Mouse (Mus musculus) ovary, postnatal 14 days (tissue): ENCODE results near the gene Neurl2.
"Not testable (repeated sequence)": the region's sequence is repeated elsewhere in the genome, so short reads cannot be mapped to it uniquely, and the experiment has no call there.

Experiments used
- DNase-seq: peaks from one replicate; pipeline ENCODE4 v3.0.0; 2022; ENCODE audit warnings: low spot score

Gene Neurl2

DNA sequence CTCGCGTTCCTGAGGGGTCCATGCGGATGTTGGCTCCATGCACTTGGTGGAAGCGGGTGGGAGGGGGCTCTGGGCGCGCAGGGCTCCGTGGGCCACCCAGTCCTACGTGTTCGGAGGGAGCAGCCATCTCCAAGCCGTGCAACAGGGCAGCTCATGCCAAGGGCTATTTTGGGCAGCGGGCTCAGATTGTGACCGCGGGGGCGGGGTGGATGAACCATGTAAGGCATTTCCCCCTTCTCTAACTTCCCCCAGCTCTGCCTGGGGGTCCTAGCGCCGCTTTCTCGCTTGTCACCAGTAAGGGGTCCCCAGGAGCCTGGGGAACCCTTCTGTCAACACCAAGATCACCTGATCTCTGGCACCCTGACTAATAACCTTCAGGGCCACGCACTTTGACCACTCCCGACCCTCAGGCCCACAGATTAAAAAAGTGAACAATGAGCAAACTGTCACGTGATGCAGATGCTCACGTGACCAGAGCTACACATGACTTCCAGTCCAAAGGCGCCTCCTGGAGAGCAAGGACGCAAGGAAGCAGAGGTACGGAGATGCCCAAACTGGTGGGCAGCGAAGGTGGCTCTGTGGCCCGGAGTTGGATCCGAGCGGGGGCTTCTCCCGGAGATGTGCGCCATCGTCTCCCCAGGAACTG, at the start of gene Neurl2:
Gene Neurl2 (minus strand): TSS at position 143 of the 646 bp plus-strand sequence.
- peak; percentile 87 for DNase-seq

DNA sequence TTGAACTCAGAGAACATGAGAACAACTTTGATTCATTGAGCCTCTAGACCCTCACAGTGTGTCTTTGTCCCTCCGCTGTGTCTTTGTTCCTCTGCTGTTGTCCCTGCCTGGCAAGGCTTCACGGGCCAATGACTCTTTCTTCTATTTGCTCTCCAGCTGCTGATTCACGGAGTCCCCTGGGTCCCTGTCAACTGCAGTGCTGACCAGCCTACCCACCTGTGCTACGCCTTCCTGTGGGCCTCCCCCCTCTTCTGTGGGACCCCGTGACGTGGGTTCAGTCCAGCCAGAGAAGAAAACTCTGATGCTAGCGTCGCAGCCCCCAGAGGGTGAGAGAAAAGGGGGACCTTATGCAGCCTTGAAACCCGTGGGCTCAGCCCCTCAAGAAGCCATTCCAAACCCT, 49.4 kb upstream of the Neurl2 start:
- no peak for DNase-seq

DNA sequence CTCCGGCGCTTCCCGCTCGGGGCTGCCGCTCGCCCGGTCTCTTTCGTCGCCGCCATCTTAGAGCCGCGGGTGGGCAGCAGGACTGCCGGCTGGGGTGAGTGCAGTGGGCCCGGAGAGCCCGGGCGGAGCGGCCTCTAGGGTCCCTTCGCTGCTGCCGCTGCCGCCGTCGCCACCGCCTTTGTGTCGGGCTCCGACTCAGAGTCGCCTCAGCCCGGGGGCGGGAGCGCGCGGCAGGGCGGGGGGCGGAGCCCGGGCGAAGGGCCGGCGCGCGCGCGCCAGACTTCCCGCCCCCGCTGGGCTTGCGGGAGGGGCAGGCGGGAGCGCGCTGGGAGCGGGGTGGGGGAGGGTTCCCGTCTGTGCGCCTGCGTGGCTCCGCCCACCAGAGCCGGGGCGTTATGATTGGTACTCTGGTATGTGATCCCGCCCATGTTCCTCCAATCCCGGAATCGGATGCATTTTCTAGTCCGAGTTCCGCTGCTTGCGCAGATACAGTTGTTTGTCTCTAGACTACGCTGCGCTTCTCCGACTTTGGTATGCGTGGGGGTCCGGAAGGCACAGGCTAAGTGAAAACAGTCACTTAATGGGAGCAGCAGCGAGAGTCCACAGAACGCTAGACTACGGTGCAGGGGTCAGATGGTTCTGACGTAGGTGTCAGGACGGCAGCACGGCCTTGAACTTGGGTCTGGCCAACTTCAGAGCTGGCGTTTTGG, 46.5 kb upstream of the Neurl2 start:
- DNase-seq: peak; percentile 91

DNA sequence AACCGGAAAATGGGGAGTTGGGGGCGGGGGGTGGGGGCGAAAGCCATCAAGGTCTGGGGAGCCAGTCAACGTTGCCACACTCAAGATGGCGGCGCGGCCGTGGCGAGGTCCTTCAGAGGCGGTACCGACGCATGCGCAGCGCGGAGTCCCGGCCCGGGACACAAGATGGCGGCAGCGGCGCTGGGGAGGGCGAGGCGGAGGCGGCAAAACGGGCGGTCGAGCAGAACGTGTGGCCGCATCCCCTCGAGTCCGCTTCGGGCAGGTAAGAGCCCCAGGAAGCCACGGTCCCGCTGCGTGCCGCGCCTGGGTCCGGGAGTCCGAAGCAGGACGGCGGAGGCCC, 45.9 kb upstream of the Neurl2 start, which contains the start of gene Pcif1:
Gene Pcif1 (plus strand): TSS at position 77 of the 340 bp plus-strand sequence.
- DNase-seq: peak; percentile 96

DNA sequence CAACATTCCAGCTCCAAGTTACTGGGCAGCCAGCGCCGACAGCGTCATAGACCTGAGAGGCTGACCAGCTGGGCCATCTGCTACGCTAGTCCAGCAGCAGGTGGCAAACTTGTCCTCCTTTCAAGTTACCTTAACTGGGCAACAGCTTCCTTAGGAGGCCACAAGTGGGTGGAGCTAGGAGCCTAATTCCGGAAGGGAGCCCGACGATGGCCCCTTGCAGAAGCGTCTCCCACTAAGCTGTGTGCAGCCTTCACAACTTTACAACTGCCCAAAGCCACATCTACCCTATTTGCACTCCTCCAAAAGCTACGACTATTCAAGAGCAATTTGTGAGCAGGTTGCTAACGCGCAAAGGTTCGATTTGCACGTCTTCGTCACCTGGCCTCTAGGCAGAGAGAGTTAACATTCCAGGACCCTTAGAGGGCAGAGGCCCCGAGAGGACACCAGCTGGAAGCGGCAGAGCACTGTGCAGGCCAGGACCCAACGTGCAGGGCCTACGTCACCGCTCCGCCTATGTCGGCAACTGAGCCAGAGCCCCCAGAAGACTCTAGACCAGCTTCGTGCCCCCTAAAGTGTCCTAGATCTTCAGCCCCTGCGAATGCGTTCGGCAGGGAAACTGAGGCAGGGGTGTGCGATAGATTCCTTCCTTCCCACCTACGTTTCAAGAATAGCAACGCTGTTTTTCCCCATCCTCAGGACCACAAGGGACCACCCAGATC, 45.4 kb upstream of the Neurl2 start:
- peak; percentile 53 for DNase-seq

DNA sequence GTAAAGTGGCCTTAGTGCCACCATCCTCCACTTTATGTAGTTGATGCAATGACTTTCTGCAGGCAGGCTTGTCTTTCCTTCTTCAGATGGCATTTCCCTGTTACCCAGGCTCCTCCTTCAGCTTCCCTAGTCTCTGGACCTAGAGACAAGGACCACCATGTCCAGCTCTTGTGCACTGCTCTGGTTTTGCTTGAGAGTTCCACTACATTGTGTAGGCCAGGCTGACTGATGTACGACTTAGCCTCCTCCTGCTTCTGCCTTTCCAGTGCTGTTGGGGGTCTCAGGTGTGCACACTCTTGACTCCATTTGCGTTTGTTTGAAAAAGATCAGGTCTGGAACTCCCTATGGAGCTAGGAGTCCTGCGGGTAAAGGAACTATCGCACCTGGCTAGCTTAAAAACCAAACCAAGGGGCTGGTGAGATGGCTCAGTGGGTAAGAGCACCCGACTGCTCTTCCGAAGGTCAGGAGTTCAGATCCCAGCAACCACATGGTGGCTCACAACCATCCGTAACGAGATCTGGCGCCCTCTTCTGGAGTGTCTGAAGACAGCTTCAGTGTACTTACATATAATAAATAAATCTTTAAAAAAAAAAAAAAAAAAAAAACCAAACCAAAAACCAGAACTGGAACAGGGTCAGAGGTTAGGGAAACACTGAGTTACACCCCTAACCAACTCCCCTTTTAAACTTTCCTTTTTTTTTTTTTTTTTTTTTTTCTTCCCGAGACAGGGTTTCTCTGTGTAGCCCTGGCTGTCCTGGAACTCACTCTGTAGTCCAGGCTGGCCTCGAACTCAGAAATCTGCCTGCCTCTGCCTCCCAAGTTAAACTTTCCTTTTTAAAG, 44.3 kb upstream of the Neurl2 start:
- DNase-seq: not testable (repeated sequence)

DNA sequence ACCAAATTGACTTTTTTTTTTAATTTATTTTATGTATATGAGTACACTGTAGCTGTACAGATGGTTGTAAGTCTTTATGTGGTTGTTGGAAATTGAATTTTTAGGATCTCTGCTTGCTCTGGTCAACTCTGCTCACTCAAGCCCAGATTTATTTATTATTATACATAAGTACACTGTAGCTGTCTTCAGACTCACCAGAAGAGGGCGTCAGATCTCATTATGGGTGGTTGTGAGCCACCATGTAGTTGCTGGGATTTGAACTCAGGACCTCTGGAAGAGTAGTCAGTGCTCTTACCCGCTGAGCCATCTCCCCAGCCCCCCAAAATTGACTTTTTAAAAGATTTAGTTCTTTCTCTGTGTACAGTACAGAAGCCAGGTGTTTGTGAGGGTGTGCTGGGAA, 42.4 kb upstream of the Neurl2 start:
- not testable (repeated sequence) for DNase-seq

DNA sequence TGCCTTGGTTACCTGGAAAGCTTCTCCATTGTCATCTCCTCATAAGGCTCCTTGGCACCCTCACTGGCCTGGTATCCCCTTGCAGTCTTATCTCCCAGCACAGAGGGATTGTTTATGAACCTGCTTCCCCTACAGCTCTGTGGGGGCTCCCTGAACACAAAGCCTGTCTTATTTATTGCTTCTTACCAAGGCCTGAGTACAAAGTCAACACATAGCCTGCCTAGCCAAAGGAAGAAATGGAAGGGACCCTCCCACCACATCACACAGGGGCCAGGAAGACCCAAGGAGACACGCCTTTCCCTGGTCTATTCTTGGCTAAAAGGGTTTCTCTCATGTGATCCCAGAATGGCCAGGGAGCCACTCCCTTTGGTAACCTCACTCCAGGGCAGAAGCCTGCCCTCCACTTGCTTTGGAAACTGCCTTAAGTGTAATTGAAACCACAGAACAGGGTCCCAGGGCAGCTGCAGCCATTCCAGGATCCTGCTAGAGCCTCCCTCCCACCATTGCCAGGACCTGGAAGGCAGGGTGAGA, 41.0 kb upstream of the Neurl2 start:
- DNase-seq: no peak

DNA sequence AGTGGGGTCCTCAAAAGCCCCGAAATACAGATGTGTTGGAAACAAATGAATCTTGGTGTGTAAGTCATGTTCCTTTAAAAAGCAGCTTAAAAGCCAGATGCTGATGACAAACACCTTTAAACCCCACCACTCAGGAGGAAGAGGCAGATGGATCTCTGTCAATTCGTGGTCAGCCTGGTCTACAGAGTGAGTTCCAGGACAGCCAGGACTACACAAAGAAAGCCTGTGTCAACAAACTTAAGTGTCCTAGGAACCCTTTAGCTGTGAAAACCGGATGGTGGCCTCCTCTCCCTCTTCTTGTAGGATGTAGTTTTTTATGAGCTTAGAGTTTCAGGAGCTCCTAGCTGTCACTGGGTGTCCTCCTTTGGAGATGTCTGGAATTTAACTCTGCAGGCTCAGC, 40.4 kb upstream of the Neurl2 start:
- DNase-seq: no peak

DNA sequence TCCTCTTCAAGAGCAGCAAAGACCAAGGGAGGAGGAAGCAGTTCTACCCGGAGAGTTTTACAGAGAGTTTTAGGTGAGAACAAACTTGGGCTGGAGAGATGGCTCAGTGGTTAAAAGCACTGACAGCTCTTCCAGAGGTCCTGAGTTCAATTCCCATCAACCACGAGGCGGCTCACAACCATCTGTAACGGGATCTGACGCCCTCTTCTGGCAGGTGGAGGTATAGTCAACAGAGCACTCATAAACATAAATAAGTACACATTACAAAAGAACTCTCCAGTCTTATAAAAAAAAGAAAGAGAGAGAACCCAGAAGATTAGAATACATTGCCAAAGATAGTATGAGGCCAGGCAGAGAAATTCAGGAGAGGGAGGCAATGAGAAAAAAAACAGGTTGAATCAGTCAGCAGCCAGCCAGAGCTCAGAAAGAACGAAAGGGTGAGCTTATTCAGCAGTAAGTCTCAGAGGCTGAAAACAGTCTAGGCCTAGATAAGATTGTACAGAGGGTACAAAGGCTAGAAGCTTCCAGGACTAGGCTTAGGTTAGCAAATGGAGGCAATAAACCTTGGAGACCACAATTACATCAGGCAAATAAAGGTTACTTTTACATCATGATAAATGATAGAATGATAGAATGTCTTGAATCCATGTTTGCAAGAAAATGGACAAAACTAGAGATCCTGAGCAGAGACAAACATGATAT, 38.5 kb upstream of the Neurl2 start:
- no peak for DNase-seq

DNA sequence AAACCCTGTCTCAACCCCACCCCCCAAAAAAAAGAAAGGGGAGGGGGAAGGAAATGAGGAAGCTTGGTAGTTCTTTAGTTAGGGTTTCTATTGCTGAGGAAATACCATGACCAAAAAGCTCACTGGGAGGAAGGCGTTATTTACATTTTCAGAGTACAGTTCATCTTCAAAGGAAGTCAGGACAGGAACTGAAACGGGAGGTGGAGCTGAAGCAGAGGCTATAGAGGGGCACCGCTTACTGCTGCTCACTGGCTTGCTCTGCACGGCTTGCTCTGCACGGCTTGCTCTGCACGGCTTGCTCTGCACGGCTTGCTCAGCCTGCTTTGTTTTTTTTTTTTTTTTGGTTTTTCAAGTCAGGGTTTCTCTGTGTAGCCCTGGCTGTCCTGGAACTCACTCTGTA, 35.2 kb upstream of the Neurl2 start:
- DNase-seq: no peak

DNA sequence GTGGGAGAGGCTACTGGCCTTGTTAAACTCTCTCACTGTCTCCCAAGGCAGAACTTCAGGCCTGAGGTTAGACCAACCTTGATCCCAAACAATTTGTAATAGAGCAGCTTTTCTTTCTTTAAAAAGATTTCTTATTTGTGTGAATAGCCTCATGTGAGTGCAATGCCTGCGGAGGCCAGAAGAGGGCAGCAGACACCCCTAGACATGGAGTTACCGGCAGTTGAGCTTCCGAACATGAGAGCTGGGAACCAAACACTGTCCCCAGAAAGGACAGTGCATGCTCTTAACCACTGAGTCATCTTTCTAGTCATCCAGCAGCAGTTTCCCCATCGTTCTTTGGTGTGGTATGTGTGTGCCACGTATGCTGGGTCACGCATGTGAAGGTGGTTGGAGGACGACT, 34.3 kb upstream of the Neurl2 start:
- no peak for DNase-seq

DNA sequence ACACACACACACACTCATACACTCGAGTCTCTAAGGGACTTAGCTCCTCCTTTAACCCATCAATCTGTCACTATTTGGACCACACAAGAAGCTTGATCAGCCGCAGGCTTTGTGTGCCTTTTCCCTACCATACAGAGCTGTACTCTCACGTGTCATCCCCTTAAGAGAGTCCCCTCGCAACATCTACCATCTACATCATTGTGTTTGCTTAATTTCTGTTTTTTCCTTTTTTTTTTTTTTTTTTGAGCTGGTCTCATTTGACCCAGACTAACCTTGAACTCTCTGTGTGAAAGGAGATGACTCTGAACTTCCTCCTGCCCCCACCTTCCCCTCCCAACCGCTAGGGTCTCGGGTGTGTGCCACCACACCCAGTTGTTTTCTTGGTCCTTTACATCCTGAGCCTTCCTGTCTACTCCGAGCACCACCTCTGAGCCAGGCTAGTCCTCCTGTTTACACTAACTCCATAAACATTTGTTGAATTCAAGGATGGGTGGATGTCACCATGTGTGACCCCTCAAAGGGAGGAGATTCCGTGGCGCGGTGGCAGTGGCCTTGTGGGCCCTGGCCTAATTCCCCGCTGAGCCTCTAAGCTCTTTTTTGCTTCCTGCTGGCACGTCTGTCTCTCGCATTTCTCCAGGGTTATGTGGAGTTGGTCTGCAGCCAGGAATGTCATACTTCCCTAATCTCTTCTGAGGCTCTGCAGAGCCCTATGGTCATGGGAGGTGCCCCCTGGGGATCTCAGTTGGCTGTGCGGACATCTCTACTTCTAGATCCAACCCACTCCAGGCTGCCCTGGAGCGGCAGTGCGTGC, 33.7 kb upstream of the Neurl2 start:
- peak; percentile 46 for DNase-seq

DNA sequence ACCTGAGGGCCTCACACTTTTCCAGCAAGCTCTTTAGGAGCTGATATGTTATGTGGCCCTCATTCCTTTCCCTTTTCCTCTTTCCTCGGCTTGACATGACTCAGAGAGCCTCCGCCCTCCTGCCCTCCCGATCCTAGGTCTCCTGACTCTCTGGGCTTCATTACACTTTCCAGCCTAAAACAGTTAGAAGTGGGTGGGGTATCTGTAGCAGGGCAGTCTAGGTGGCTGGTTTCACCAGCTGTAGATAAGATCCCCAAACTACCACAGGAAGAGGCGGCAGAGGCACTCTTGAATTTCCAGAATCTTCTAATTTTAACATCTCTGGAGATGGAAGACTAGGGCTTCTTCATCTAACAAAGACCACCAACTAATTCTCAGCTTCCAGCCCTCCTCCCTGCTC, 31.3 kb upstream of the Neurl2 start:
- DNase-seq: no peak

DNA sequence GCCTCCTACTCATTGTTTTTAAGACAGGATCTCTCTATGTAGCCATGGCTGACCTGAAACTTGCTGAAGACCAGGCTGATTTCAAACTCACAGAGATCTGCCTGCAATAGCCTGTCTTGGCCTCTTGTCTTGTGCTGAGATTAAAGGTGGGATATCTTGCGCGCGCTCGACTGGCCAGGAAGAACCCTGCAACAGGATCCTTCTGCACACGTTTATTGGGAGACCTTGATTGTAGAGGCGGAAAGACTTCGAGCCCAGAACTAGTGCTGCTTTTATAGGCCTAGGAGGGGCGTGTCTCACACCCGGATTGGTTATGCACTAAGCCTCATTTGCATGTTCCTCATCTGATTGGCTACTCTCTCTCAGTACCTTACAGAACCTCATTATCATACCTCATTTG, 30.2 kb upstream of the Neurl2 start:
- not testable (repeated sequence) for DNase-seq

DNA sequence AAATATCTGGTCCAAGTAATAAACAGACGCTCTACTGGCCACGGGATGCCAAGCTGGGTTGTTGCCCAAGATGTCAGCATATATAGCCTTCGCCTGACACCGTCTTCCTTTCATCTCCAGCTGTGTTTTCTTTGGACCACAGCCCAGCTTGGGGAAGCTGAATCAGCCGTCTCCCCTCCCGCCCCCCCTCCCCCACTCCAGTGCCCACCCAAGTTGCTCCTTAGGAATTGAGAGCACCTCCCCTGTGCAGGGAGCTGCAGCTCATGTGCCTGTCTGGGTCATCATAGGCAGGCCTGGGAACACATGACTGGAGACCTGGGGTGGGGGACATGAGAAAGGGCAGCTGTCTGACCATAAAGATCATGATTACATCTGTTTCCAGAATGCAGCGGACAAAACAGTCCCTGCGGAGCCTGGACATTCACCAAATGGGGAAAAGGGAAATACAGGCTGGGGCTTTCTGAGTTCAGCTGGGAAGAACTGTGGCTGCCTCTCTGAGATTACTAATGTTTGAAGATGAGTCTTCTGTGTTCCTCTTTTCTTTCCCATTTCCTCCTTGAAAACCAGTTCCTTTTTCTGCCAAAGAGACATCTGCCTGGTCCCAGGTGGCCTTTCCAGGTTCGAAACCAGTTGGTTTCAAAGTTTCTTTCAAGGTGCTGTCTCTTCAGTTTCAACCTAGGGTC, 29.1 kb upstream of the Neurl2 start:
- peak; percentile 67 for DNase-seq

DNA sequence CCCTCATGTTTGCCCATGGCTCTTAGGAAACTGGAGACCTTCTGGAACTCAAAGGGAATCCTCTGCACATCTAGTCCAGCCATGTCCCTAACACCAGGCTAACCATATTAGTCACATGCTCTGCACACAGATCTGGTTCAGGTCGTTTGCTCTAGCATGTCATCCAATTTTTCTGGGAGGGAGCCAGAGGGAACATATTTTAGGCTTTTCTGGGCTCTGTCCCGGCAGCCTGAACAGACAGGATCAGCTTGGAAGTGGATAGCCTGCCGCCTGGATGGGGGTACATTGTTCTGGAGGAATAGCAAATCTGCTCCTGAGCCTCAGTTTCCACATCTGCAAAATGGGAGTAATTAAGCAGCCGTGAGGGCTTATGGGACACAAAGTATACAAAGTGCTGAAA, 27.8 kb upstream of the Neurl2 start:
- DNase-seq: no peak

DNA sequence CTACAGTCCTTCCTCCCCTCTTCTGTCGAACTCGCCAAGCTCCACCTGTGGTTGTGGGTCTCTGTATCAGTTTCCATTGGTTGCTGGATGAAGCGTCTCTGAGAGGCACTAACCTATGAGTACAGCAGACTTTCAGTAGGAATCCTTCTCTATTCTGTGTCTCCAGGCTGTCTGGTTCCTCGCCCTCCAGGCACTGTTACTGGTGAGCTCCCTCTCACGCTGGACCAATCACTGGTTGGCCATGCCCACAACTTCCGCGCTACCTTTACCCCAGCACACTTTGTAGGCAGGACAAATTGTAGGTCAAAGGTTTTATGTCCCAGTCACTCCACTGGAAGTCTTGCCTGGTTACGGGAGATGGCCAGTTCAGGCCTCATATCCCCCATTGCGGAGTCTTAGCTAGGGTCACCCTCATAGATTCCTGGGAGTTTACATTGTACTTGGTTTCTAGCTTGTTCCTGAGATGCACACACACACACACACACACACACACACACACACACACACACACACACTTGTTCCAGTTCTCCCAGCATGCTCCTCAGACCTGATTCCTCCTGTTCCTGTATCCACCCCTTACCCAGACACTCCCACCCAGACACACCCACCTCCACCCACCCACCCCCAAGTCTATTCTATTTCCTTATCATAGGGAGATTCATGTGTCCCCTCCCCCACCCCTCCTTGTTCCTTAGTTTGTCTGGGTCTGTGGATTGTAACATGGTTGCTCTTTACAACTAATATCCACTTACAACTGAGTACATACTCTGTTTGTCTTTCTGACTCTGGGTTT, 26.6 kb upstream of the Neurl2 start:
- no peak for DNase-seq

DNA sequence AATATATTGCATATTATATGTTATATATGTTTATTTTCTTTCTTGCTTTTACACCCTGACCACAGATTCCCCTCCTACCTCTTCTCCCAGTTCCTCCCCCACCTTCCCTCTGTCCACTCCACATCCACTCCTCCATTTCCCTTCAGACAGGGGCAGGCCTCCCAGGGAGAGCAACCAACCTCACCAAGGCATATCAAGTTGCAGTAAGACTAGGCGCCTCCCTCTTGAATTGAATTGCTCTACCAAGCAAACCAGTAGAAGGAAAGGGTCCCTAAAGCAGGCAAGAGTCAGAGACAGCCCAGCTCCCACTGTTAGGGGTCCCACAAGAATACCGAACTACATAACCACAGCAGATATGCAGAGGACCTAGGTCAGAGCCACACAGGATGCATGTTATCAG, 25.9 kb upstream of the Neurl2 start:
- no peak for DNase-seq
